Mouse (Mus musculus): ENCODE results near the gene Gid4. TPM values are rescaled to one million over a fixed set of nuclear protein-coding genes. Genes with fewer than 3 reads are reported as not detected.

Gid4 gene
- polyA plus RNA-seq, 1 experiment from 2014 or later = 27.3 TPM

DNA sequence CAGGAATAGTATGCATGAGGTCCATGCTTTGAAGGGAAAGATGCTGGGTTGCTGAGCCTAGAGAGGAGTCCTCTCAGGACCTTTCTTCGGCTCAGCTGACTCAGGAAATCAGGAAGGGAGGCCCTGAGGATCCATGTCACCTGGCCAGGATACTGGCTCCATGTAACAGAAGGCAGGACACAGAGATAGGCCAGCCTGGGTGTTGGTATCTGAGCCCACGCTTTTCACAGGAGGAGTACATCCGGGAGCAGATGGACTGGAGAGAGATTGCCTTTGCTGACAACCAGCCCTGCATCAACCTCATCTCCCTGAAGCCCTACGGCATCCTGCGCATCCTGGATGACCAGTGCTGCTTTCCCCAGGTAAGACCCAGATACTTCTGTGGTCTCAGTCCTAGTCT lies 75.8 kb downstream of the Gid4 start:
- no peaks in the 10 kb centered on the region for H3K27me3 ChIP-seq (ENCODE audit: control insufficient read depth, insufficient read depth, low read length)
- no peaks in the 10 kb centered on the region for H3K36me3 ChIP-seq (replicated peaks; ENCODE audit: control insufficient read depth, insufficient read depth, low read depth, low read length)
- DNase-seq (ENCODE audit: low spot score) = no peak
- H3K4me2 ChIP-seq (ENCODE audit: low read depth, low read length) = no peak overlapping the region
- no peak overlapping the region for H3K27ac ChIP-seq (replicated peaks; ENCODE audit: low read depth, low read length)
- no peaks in the 10 kb centered on the region for H3K4me1 ChIP-seq (ENCODE audit: control insufficient read depth, insufficient read depth, low read length)
- 89% methylated on average over 5 of the region's 5 CpGs for WGBS
- no peak overlapping the region for H3K9ac ChIP-seq (replicated peaks; ENCODE audit: low read length)
- no peaks in the 10 kb centered on the region for H3K9me3 ChIP-seq (replicated peaks; ENCODE audit: control insufficient read depth, low read length)
- ATAC-seq (replicated peaks; ENCODE audit: insufficient number of reproducible peaks, low FRiP score, low TSS enrichment, low read depth) = no peak
- H3K4me3 ChIP-seq (ENCODE audit: low read depth, low read length) = no peak overlapping the region

GRCm38 (mm10) chr11:60495692-60496091 lies 78.7 kb downstream of the Gid4 start:
- Histone ChIP-seq H3K4me2 (ENCODE audit: low read depth, low read length) (no peak overlapping the region), H3K9me3 (replicated peaks; ENCODE audit: control insufficient read depth, low read length) (no peaks in the 10 kb centered on the region), H3K27me3 (ENCODE audit: control insufficient read depth, insufficient read depth, low read length) (no peaks in the 10 kb centered on the region), H3K4me3 (ENCODE audit: low read depth, low read length) (no peak overlapping the region), H3K9ac (replicated peaks; ENCODE audit: low read length) (no peak overlapping the region), H3K4me1 (ENCODE audit: control insufficient read depth, insufficient read depth, low read length) (no peaks in the 10 kb centered on the region), H3K27ac (replicated peaks; ENCODE audit: low read depth, low read length) (no peak overlapping the region), H3K36me3 (replicated peaks; ENCODE audit: control insufficient read depth, insufficient read depth, low read depth, low read length) (no peaks in the 10 kb centered on the region)
- 58% methylated on average over 2 of the region's 2 CpGs for WGBS
- no peak for ATAC-seq (replicated peaks; ENCODE audit: insufficient number of reproducible peaks, low FRiP score, low TSS enrichment, low read depth)
- no peak for DNase-seq (ENCODE audit: low spot score)

Other genes starting within 250 kb of the Gid4 start
- 45.1 and 46.7 TPM in 2 replicates for gene Srebf1, start 194.6 kb upstream of the Gid4 start, polyA plus RNA-seq (2014; fragmentation: Nextera tagmentation; extraction: Ambion mirVana)
- 9.0 and 11.5 TPM in 2 replicates for gene Tom1l2, start 64.2 kb upstream of the Gid4 start, polyA plus RNA-seq (2014; fragmentation: Nextera tagmentation; extraction: Ambion mirVana)
- 1.3 and 2.2 TPM in 2 replicates for gene Drc3, start 63.8 kb upstream of the Gid4 start, polyA plus RNA-seq (2014; fragmentation: Nextera tagmentation; extraction: Ambion mirVana)
- gene Atpaf2, start 1.3 kb downstream of the Gid4 start, polyA plus RNA-seq (2014; fragmentation: Nextera tagmentation; extraction: Ambion mirVana) = 47.9 and 53.1 TPM in 2 replicates
- 124 and 136 TPM in 2 replicates for gene Drg2, start 37.4 kb downstream of the Gid4 start, polyA plus RNA-seq (2014; fragmentation: Nextera tagmentation; extraction: Ambion mirVana)
- 0.24 and 0.25 TPM in 2 replicates for gene Myo15, start 52.2 kb downstream of the Gid4 start, polyA plus RNA-seq (2014; fragmentation: Nextera tagmentation; extraction: Ambion mirVana)
- gene Alkbh5, start 119.2 kb downstream of the Gid4 start, polyA plus RNA-seq (2014; fragmentation: Nextera tagmentation; extraction: Ambion mirVana) = 31.4 and 31.5 TPM in 2 replicates

Data from embryonic facial prominence, embryonic 11.5 days (tissue).